Mouse (Mus musculus): ENCODE measurements around the gene Nol9. TPM values are rescaled to one million over a fixed set of nuclear protein-coding genes. Genes with fewer than 3 reads are reported as not detected.

Gene Nol9
- polyA plus RNA-seq, 1 experiment from 2014 or later: 9.7 TPM

DNA sequence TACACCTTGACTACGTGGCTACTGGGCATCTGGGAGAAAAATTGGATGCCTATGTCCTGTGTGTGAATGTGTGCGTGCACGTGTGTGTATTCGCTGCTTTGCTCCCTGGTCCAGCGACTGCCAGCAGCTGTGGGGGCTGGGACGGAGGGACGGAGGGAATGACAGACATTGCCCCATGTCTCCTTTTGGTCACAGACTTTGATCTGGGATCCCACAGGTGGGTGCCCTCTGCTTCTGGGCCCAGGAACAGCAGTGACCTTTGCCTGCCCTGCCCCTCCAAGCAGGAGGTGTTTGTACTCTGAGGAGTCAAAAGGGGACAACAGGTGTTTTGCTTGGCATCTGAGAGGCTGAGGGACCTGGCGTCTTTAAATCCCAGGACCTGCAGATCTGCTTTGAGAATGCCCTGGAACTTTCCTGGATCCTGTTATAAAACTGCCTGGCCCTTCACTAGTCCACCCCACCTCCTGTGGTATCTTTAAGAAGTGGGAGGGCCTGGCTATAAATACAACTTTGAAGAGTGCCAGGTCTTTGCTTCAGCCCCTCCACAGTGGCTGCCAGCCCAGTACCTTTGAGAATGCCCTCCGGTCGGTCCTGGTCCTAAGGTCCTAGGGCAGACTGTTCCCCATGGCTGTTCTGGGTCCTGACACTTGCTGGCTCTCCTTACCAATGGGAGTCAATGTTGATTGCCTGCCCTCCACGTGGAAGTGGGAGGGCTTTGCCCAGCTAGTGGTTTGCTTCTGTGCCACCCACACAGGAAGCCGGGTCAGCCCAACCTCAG lies 25.9 kb upstream of the Nol9 start:
- WGBS: 81% methylated on average over 12 of the region's 12 CpGs
- Histone ChIP-seq H3K9ac (ENCODE audit: low read depth, low read length) (no peak overlapping the region), H3K9me3 (ENCODE audit: control insufficient read depth) (no peaks in the 10 kb centered on the region), H3K27me3 (replicated peaks; ENCODE audit: control insufficient read depth, insufficient read depth, low read length) (no peaks in the 10 kb centered on the region), H3K4me2 (replicated peaks; ENCODE audit: low read depth) (no peak overlapping the region), H3K4me1 (replicated peaks; ENCODE audit: control insufficient read depth, insufficient read depth, low read length) (peaks cover 8% of the 10 kb centered on the region; the same call in 1 of the 2 replicates), H3K27ac (ENCODE audit: low read depth, low read length) (no peak overlapping the region), H3K36me3 (ENCODE audit: control insufficient read depth, insufficient read depth) (peaks cover 15% of the 10 kb centered on the region), H3K4me3 (ENCODE audit: low read depth, low read length) (no peak overlapping the region)
- no peak for TF ChIP-seq CTCF (IDR thresholded peaks at IDR 0.05; ENCODE audit: low read depth)
- ATAC-seq: no peak

- H3K27ac ChIP-seq (ENCODE audit: low read depth, low read length): no peak overlapping the region
- no peaks in the 10 kb centered on the region for H3K4me1 ChIP-seq (replicated peaks; ENCODE audit: control insufficient read depth, insufficient read depth, low read length)
- H3K36me3 ChIP-seq (ENCODE audit: control insufficient read depth, insufficient read depth): peaks cover 50% of the 10 kb centered on the region
- H3K4me3 ChIP-seq (ENCODE audit: low read depth, low read length): no peak overlapping the region
- no peaks in the 10 kb centered on the region for H3K27me3 ChIP-seq (replicated peaks; ENCODE audit: control insufficient read depth, insufficient read depth, low read length)
- no peaks in the 10 kb centered on the region for H3K9me3 ChIP-seq (ENCODE audit: control insufficient read depth)
- WGBS: 89% methylated on average over 6 of the region's 6 CpGs
- ATAC-seq: no peak
- H3K9ac ChIP-seq (ENCODE audit: low read depth, low read length): no peak overlapping the region
- no peak for TF ChIP-seq CTCF (IDR thresholded peaks at IDR 0.05; ENCODE audit: low read depth)
- no peak overlapping the region for H3K4me2 ChIP-seq (replicated peaks; ENCODE audit: low read depth)
Observed at GRCm38 (mm10) chr4:152019073-152019472, 20.0 kb upstream of the Nol9 start.

DNA sequence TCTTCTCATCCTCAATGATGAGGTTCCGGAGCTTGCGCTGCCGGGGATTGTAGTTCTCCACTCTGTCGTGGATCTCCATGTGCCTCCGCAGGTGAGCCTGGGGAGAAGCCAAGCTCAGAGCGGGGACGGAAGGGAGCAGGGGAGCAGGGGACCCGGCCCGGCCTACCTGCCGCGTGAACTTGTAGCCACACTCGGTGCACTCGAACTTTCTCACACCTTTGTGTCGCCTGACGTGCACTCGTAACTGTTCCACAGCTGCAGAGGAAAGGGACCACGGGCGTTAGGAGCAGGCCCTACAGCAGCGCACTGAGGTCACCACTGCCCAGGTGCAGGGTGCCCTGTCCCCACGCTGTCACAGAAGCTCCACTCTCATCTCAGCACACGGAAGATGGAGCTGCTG lies 19.1 kb upstream of the Nol9 start:
- Histone ChIP-seq H3K36me3 (ENCODE audit: control insufficient read depth, insufficient read depth) (peaks cover 51% of the 10 kb centered on the region), H3K27me3 (replicated peaks; ENCODE audit: control insufficient read depth, insufficient read depth, low read length) (no peaks in the 10 kb centered on the region), H3K9ac (ENCODE audit: low read depth, low read length) (no peak overlapping the region), H3K4me2 (replicated peaks; ENCODE audit: low read depth) (no peak overlapping the region), H3K4me3 (ENCODE audit: low read depth, low read length) (no peak overlapping the region), H3K4me1 (replicated peaks; ENCODE audit: control insufficient read depth, insufficient read depth, low read length) (no peaks in the 10 kb centered on the region), H3K27ac (ENCODE audit: low read depth, low read length) (no peak overlapping the region), H3K9me3 (ENCODE audit: control insufficient read depth) (no peaks in the 10 kb centered on the region)
- no peak for ATAC-seq
- 92% methylated on average over 21 of the region's 21 CpGs for WGBS
- no peak for TF ChIP-seq CTCF (IDR thresholded peaks at IDR 0.05; ENCODE audit: low read depth)

DNA sequence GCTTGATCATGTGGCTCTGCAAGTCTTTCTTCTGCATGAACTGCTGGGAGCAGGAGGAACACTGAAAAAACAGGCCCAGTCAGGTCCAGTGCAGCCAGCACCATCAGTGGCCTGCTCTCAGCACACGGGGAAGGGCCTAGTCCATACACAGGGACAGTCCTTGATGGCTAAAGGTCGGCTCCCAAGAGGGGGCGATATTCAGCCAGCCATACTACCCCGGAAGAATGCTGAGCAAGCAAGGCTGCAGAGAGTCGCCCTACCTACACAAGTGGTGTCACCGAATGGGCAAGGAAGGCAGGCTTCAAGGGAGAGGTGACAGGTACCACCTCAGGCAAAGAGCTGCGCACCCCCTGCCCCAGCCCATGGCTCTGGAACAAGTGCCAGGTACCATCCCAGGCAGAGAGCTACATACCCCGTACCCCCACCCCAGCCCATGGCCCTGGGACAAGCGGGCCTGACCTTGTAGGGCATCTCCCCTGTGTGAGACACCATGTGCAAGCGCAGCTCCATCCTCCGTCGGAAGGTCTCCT lies 17.5 kb upstream of the Nol9 start:
- H3K27me3 ChIP-seq (replicated peaks; ENCODE audit: control insufficient read depth, insufficient read depth, low read length): no peaks in the 10 kb centered on the region
- H3K27ac ChIP-seq (ENCODE audit: low read depth, low read length): no peak overlapping the region
- 75% methylated on average over 12 of the region's 12 CpGs for WGBS
- peaks cover 5% of the 10 kb centered on the region for H3K4me1 ChIP-seq (replicated peaks; ENCODE audit: control insufficient read depth, insufficient read depth, low read length)
- ATAC-seq: no peak
- no peak overlapping the region for H3K4me2 ChIP-seq (replicated peaks; ENCODE audit: low read depth)
- no peak overlapping the region for H3K9ac ChIP-seq (ENCODE audit: low read depth, low read length)
- H3K9me3 ChIP-seq (ENCODE audit: control insufficient read depth): no peaks in the 10 kb centered on the region
- H3K4me3 ChIP-seq (ENCODE audit: low read depth, low read length): no peak overlapping the region
- peaks cover 49% of the 10 kb centered on the region for H3K36me3 ChIP-seq (ENCODE audit: control insufficient read depth, insufficient read depth)
- peak; percentile 31; the same call in 1 of the 2 replicates for TF ChIP-seq CTCF (IDR thresholded peaks at IDR 0.05; ENCODE audit: low read depth)

GRCm38 (mm10) chr4:152022506-152022905 lies 16.6 kb upstream of the Nol9 start:
- no peak for TF ChIP-seq CTCF (IDR thresholded peaks at IDR 0.05; ENCODE audit: low read depth)
- WGBS: 87% methylated on average over 8 of the region's 8 CpGs

GRCm38 (mm10) chr4:152024525-152024924 lies 14.6 kb upstream of the Nol9 start:
- no peak for TF ChIP-seq CTCF (IDR thresholded peaks at IDR 0.05; ENCODE audit: low read depth)
- H3K36me3 ChIP-seq (ENCODE audit: control insufficient read depth, insufficient read depth): peaks cover 41% of the 10 kb centered on the region
- no peak overlapping the region for H3K27ac ChIP-seq (ENCODE audit: low read depth, low read length)
- 93% methylated on average over 11 of the region's 11 CpGs for WGBS
- H3K4me2 ChIP-seq (replicated peaks; ENCODE audit: low read depth): no peak overlapping the region
- no peak for ATAC-seq
- no peaks in the 10 kb centered on the region for H3K27me3 ChIP-seq (replicated peaks; ENCODE audit: control insufficient read depth, insufficient read depth, low read length)
- no peak overlapping the region; the same call in 1 of the 2 replicates for H3K9ac ChIP-seq (ENCODE audit: low read depth, low read length)
- H3K9me3 ChIP-seq (ENCODE audit: control insufficient read depth): no peaks in the 10 kb centered on the region
- no peak overlapping the region for H3K4me3 ChIP-seq (ENCODE audit: low read depth, low read length)
- peaks cover 5% of the 10 kb centered on the region for H3K4me1 ChIP-seq (replicated peaks; ENCODE audit: control insufficient read depth, insufficient read depth, low read length)

More at GRCm38 (mm10) chr4:152022506-152022905, 16.6 kb upstream of the Nol9 start:
- Histone ChIP-seq H3K4me3 (ENCODE audit: low read depth, low read length) (no peak overlapping the region), H3K4me2 (replicated peaks; ENCODE audit: low read depth) (no peak overlapping the region), H3K4me1 (replicated peaks; ENCODE audit: control insufficient read depth, insufficient read depth, low read length) (peaks cover 5% of the 10 kb centered on the region), H3K27me3 (replicated peaks; ENCODE audit: control insufficient read depth, insufficient read depth, low read length) (no peaks in the 10 kb centered on the region), H3K27ac (ENCODE audit: low read depth, low read length) (no peak overlapping the region), H3K36me3 (ENCODE audit: control insufficient read depth, insufficient read depth) (peaks cover 49% of the 10 kb centered on the region), H3K9me3 (ENCODE audit: control insufficient read depth) (no peaks in the 10 kb centered on the region), H3K9ac (ENCODE audit: low read depth, low read length) (no peak overlapping the region)
- ATAC-seq: no peak
